Mouse (Mus musculus): Measurements from ENCODE around the gene Vil1.

Gene Vil1

DNA sequence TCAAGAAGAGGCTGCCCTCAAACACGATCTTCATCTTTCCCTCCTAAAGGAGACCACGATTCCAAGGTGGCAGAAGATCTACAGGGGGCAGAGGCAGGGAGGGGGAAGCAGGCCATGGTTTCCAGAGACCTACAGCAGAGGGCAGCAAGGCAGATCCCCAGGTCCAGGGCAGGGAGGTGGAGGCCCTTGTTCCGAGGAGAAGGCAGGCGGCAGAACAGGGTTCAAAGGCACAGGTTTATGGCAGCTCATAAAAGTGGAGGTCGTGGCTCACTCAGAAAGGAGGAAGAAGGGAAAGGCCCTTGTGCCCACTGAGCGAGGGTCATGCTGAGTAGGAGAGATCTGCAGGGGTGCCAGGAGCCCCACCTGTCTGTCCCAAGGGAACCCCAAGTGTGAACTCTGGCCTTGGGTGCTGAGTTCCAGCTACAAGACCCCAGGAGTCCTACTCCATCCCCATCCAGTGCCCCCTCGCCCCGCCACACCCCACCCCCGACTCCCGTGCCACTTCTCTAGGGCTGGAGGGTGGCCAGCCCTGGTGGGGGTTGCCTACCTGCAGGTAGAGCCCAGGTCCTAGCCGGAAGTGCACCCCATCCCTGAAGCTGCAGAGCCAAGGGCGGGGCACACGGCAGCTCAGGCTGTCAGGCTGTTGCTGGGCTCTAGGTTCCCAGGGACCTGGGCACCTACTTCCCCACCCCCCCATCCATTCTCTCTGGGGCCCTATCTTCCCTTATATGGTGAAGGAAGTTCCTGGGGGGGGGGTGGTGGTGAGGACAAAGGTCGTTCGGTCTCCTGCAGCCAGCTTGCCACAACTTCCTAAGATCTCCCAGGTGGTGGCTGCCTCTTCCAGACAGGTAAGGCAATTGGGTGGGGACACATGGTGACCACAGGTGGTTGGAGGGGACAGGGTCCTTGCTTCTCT is at the start of gene Vil1:
Gene Vil1, plus strand, starts transcription at position 788 of the 916 bp plus-strand sequence.
- no peak for DNase-seq (ENCODE audit: inconsistent age in 2 of 2, low spot score in 1 of 2)

DNA sequence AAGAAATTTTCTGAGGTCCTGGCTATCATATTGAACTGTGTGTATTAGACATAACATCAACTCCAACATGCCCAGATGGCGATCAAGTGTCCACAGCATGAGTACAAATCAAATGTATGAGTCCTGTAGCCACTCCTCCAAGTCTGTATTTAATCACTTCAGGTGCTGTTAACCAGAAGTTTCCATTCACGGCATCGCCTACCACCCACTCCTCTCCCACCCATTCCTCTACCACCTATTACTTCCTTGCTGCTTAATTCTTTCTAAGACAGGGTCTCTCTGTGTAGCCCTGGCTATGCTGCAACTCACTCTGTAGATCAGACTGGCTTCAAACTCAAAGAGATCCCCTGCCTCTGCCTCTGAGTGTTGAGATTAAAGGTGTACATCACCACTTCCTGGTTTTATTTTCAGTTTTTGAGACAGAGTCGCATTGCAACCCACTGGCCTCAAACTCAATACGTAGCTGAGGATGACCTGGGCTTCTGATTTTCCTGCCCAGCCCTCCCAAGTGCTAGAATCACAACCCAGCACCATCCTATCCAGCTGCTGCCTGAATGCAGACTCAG is 49.1 kb upstream of the Vil1 start:
- no peak for DNase-seq (ENCODE audit: inconsistent age in 2 of 2, low spot score in 1 of 2)

DNA sequence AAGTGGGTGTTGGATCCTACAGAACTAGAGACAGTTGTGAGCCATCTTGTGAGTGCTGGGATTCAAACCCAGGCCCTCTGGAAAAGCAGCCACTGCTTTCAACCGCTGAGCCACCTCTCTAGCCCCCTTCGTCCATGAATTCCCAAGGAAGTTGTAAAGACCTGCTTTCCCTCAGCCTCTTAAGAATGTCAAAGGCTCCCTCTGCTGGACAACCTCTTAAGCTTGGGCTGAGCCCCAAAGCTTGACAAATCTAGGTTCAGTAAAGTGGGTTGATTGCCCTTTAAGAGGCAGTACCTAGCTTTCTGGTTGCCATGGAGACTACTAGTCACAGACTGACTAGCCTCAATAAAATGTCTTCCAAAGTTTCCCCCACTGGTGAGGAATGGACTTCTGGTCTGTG is 47.4 kb upstream of the Vil1 start, which contains the start of gene Catip:
Gene Catip, plus strand, starts transcription at position 297 of the 400 bp plus-strand sequence.
- DNase-seq (ENCODE audit: inconsistent age in 2 of 2, low spot score in 1 of 2) = peak; percentile 67 to 92

DNA sequence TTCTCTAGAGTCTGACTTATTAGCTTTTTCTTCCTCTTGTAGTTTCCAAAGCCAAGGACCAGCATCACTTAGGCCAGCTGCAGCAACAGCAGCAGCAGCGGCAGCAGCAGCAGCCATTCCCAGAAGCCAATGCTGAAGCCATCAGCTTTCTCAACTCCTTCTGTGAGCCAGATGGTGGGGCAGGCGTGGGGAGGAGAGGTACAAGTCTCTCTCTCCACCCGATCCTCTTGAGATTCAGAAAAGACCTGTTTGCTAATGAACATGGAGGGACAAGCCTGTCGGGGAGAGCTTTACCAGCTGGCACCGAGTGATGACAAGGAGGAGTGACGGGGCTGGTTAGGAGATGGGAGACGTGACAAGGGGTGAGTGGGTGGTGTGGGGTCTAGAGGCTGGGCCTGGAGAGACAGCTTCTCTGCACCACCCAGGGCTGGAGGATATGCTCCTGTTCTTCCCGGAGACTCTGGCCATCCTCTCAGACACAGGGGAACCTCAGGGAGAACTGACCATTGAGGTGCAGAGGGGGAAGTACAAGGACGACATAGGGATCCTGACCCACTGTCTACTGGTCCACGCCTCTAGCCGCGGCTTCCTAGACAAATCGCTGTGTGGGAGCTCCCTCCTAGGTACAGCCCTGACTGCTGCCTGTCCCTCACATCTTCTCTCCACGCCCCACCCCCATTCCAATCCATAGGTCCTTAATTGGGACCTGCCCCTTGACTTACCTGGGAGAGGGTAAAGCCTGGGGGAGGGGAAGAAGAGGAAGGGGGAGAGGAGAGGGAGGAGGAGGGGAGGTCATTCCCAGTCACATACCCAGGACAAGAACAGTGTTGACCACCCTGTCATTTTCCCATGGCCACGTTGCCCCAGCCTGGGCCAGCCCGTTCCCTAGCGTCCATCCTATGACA is 46.6 kb upstream of the Vil1 start:
- DNase-seq (ENCODE audit: inconsistent age in 2 of 2, low spot score in 1 of 2) = peak in 1 of 2 experiments; percentile 10

DNA sequence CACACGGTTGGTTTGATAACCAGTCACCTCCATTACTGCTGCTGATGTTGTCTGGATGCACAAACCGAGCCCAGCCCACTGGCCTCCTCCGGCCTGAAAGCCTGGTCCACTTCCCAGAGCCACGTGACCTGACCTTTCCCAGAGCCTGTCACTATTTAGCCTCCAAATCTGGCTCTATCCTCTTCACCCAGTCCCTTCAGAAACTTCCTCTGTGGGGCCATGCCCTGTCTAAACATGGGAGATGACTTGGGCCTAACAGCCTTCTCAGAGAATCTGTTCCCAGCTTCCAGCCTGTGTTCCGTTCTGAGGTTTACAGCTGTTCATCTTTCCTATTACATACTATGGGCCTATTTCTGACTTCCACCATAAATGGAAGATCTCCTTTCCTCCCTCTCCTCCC is 45.7 kb upstream of the Vil1 start:
- peak in 1 of 2 experiments; percentile 18 for DNase-seq (ENCODE audit: inconsistent age in 2 of 2, low spot score in 1 of 2)

DNA sequence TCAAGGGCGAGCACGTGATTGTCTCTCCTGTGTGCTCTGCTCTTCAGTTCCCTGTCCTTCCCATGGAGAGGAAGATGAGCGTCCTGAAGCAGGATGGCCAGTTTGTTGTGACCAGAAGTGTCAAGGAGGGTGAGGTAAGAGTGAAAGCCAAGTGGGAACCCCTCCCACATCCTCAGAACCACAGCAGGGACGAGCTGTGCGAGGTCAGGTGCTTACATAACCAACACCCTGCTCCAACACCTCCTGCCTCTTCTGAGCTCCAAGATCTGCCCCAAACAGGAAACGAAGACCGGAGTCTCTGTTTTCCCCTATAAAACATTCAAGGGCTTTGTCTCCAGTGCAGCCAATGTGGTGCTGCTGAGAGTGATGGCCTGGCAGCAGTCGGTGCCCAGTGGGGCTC is 44.9 kb upstream of the Vil1 start:
- DNase-seq (ENCODE audit: inconsistent age in 2 of 2, low spot score in 1 of 2) = no peak

DNA sequence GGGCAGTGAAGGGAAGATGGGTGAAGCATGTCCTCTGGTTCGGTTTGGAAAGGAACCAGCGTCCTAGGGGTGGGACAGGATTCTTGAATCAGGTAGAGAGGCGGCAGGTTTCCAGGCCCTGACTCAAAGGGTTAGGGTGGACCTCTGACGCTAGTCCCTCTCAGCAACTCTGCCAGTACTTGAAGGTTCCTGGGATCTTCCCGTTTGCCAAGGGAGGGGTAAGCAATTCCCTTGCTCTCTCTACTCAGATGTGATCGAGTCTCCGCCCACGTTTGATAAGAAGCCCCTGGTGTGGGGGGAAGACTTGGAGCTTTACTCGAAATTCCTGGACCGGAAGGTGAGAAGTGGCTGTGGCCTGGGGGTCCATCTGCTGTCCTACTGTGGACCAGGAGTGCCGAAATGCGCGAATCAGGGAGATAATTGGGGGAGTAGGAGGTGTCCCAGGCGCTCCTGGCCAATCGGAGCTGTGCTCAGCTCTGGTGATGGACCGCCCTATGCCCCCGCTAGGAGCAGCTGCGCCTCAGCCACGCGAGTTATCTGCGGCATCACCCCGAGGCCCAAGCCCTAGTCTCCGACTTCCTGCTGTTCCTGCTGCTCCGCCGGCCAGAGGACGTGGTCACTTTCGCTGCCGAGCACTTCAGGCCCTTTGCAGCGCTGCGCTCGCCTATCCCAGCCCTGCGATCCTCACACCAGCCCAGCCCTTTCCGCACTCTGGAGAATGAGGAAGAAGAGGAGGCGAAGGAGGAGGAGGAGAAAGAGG is 41.1 kb upstream of the Vil1 start:
- peak; percentile 68 to 74 for DNase-seq (ENCODE audit: inconsistent age in 2 of 2, low spot score in 1 of 2)

DNA sequence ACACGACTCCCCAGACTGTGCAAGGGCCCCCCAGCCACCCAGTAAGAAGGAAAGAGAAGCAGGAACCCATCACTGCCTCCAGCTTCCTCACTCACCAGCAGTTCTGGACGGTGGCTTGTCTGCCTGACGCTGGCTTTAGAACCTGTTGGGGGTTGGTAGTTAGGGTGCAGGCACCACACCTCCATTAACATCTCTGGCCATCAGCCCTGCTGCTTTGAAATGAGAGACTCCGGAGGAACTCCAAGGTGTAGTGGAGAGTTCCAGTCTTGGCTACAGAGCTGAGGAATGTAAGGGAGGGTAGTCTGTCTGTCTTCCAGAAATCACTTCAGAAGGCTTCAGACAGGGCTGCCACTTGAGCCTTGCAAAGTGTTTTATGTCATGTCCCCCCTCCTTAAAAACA is 39.1 kb upstream of the Vil1 start:
- peak in 1 of 2 experiments; percentile 8 for DNase-seq (ENCODE audit: inconsistent age in 2 of 2, low spot score in 1 of 2)

DNA sequence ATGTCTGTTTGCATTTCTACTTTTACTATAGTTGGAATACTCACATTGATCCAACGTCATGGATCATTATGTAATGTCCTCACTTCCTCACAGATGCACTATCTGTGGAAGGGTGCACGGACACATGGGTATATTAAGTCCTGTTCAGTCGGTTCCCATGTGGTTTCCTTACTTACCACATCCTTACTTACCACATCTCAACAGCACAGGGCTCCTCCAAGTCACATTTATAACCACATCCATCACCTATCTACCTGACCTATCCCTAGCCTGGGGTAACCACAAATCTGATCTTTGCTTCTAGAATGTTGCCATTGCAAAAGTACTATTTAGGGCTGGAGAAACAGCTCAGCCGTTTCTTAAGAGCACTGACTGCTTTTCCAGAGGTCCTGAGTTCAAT is 35.8 kb upstream of the Vil1 start:
- no peak for DNase-seq (ENCODE audit: inconsistent age in 2 of 2, low spot score in 1 of 2)

DNA sequence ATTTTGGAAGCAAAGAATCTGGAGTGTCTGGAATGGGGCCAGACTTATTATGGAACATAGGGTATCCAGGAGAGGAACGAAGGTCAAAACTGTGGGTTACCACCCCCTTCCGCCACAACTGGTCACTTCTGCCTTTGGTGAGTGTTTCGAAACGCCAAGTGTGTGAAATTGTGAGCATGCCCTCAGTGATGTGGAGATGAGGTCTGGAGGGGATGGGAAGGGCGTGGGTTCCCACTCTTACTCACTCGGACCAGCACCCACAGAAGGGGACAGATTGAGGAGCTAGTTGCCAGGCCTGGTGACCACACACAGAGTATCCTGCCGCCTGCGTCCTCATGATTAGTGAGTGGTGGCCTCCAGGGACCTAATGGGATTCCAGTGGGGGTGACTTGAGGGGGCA is 34.2 kb upstream of the Vil1 start, which contains the start of gene Slc11a1:
Gene Slc11a1, plus strand, starts transcription at position 216 of the 400 bp plus-strand sequence.
- peak in 1 of 2 experiments; percentile 58 for DNase-seq (ENCODE audit: inconsistent age in 2 of 2, low spot score in 1 of 2)

DNA sequence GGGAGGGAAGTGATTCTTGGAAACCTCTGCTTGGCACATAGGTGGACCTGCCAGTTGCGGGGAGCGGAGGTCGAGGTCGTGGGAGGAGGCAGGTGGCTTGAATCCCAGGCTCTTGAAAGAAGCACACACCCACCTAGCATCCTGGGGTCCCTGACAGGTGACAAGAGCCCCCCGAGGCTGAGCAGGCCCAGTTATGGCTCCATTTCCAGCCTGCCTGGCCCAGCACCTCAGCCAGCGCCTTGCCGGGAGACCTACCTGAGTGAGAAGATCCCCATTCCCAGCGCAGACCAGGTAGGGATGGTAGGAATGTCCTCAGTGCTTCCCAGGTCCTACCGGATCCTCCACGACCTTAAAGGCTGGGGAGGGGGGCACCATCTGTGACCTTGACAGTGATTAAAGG is 33.6 kb upstream of the Vil1 start:
- DNase-seq (ENCODE audit: inconsistent age in 2 of 2, low spot score in 1 of 2) = peak in 1 of 2 experiments; percentile 42

DNA sequence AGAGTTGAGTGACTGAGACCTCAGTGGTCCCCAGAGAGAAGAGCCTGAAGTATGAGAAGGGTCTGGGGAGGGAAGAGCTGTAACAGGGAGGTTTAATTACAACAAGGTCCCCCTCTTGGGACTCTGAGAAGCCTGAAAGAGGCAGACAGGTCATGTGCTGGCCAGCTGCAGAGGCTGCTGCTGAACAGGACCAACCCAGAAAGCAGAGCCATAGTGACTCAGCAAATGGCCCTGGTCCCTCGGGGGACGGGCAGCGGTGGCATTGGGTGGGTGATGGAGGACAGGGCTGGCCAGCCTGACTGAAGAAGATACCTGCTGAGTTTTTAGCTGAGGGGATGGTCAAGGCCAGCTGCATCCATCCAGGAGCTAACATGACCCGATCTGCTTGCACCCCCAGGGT is 32.8 kb upstream of the Vil1 start:
- DNase-seq (ENCODE audit: inconsistent age in 2 of 2, low spot score in 1 of 2) = peak; percentile 76 to 90

DNA sequence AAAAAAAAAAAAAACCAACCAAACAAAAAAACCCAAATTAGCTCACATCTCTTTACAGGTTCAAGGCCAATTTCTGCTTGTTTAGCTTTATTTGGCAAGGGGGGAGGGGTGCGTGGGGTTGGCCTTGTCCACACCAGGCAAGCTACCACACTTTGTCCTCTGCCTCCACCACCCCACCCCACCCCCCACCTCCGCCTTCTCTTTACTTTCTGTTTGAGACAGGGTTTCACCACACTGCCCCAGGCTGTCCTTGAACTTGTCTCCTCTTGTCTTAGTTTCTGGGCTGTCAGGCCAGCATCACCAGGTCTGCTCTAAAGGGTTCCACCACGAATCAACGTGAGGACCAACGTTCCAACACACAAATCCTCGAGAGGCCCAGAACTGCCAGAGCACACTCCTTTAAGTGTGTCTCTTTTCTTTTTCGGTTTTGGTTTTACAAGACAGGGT is 30.1 kb upstream of the Vil1 start:
- no peak for DNase-seq (ENCODE audit: inconsistent age in 2 of 2, low spot score in 1 of 2)

DNA sequence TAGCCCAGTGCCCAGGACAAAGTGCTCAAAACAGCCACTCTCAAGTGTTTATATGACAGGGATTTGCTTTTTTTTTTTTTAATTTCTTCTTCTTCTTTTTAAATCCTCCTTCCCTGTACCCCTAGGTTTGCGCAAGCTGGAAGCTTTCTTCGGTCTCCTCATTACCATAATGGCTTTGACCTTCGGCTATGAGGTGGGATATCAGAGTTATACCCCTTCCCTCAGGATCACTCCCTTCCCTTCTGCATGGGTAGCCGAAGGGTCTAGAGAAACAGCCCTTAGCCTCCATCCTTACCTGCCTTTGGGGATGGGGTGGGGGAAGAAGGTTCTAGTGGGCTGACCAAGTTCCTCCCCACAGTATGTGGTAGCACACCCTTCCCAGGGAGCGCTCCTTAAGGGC is 28.7 kb upstream of the Vil1 start:
- DNase-seq (ENCODE audit: inconsistent age in 2 of 2, low spot score in 1 of 2) = no peak

DNA sequence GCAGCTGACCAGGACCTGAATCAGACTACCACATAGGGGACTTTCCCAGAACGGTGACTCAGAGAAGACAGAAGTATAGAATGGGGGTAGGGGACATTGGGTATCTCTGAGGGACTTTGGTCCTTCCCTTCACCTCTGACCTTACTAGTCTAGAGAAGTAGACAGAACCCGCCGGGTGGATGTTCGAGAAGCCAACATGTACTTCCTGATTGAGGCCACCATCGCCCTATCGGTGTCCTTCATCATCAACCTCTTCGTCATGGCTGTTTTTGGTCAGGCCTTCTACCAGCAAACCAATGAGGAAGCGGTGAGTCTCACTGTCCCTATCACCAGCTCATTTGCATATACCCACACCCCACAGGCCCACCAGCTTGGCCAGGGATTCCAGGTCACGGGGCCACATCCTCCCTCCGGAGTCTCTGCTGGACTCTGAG is 27.6 kb upstream of the Vil1 start:
- DNase-seq (ENCODE audit: inconsistent age in 2 of 2, low spot score in 1 of 2) = peak in 1 of 2 experiments; percentile 42

DNA sequence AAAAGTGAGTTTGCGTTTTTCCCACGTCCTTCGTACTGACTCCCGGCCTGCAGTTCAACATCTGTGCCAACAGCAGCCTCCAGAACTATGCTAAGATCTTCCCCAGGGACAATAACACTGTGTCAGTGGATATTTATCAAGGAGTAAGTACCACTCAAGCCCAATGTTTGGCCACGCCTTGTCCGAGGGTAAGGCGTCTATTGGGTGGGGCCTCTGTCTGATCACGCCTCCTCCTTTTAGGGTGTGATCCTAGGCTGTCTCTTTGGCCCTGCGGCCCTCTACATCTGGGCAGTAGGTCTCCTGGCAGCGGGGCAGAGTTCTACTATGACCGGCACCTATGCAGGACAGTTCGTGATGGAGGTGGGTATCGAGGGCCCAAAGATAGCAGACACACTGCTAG is 25.8 kb upstream of the Vil1 start:
- no peak for DNase-seq (ENCODE audit: inconsistent age in 2 of 2, low spot score in 1 of 2)

DNA sequence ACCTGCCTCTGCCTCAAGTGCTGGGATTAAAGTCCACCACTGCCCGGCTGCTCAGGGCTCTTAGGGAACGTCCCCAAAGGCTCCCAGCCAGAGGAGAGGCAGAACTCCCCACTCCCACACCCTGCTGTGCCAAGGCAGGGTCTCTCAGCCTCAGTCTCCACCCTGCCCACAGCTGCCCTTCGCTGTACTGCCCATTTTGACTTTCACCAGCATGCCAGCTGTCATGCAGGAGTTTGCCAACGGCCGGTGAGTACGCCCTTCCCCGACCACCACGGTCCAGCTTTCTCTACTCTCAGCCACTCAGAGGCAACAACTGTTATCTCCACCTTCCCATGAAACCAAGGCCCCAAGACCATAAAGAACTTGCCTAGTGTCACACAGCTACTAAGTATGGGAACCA is 24.7 kb upstream of the Vil1 start:
- DNase-seq (ENCODE audit: inconsistent age in 2 of 2, low spot score in 1 of 2) = no peak

DNA sequence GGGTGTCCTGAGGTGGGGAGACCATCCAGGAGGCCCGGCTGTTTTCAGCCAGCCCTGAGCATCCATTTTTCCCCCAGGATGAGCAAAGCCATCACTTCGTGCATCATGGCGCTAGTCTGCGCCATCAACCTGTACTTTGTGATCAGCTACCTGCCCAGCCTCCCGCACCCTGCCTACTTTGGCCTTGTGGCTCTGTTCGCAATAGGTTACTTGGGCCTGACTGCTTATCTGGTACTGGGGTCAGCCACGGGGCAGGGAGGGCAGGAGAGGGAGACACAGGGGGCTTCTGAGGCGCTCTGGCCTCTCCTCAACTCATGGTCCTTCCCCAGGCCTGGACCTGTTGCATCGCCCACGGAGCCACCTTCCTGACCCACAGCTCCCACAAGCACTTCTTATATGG is 24.1 kb upstream of the Vil1 start:
- no peak for DNase-seq (ENCODE audit: inconsistent age in 2 of 2, low spot score in 1 of 2)

DNA sequence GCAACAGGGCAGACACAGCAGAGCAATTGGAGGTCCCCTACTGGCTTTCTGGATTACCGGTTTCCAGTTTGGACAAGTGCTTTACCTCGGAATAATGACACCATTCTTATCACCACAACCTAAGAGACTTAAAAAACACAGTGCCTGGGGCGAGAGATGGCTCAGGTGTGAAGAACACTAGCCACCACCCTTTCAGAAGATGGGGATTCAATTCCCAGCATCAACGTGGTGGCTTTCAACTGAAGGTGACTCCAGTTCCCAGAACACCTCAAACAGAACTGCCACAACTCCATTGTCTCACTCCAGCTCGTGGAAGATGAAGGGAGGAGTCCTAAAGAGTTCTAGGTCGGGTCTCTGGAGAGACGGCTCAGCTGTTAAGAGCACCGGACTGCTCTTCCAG is 23.6 kb upstream of the Vil1 start:
- no peak for DNase-seq (ENCODE audit: inconsistent age in 2 of 2, low spot score in 1 of 2)

DNA sequence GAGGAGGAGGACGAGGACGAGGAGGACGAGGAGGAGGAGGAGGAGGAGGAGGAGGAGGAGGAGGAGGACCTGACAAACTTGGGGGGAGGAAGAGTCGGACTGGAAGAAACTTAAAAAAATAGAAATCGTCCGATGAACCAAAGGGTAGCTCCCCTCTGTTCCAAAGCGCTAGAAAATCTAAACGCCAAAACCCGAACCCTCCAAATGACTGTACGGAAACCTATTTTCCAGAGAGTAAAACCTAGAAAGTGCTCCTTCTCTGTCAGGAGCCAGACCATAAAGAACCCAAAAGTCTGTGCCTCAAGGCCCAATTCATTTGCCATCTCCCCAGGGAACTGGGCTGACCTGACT is 22.8 kb upstream of the Vil1 start:
- DNase-seq (ENCODE audit: inconsistent age in 2 of 2, low spot score in 1 of 2) = no peak

Data from adrenal gland, adult (tissue).